Mouse (Mus musculus) myocyte (in vitro differentiated cells): ENCODE results near the gene Baz2b. TPM values are rescaled to one million over a fixed set of nuclear protein-coding genes. Genes with fewer than 3 reads are reported as not detected.

ENCODE experiments used
- H3K27me3 ChIP-seq: one replicate; pipeline ENCODE4 v1.6.1; 2011; ENCODE audit not compliant: control insufficient read depth, insufficient read depth, insufficient read length
- H3K36me3 ChIP-seq: one replicate; pipeline ENCODE4 v1.6.1; 2011; ENCODE audit not compliant: control insufficient read depth, insufficient read depth
- H3K4me2 ChIP-seq: one replicate; pipeline ENCODE4 v1.6.1; 2011; ENCODE audit warnings: low read depth, control low read depth
- H3K4me3 ChIP-seq: one replicate; pipeline ENCODE4 v1.5.1; 2011; ENCODE audit warnings: mild to moderate bottlenecking, control low read depth, moderate library complexity
- H3K79me2 ChIP-seq: one replicate; pipeline ENCODE4 v1.6.1; 2011; ENCODE audit not compliant: control insufficient read depth, insufficient read depth
- H3ac ChIP-seq: one replicate; pipeline ENCODE4 v1.6.1; 2011; ENCODE audit not compliant: control insufficient read depth, insufficient read length
- CEBPB ChIP-seq: IDR thresholded peaks from 2 replicates; pipeline ENCODE4 v1.6.1; 2011; ENCODE audit warnings: mild to moderate bottlenecking, moderate library complexity; ENCODE audit not compliant: poor library complexity, insufficient read depth, severe bottlenecking
- E2F4 ChIP-seq: IDR thresholded peaks from one replicate; pipeline ENCODE4 v1.6.1; 2011; ENCODE audit warnings: mild to moderate bottlenecking, control low read depth, moderate library complexity; ENCODE audit not compliant: insufficient read depth
- MAX ChIP-seq: IDR thresholded peaks from one replicate; pipeline ENCODE4 v1.6.1; 2011; ENCODE audit warnings: low read depth, mild to moderate bottlenecking, control low read depth
- MYOD1 ChIP-seq, 3 experiments: IDR thresholded peaks; one replicate each; pipeline ENCODE4 v1.6.1; 2011; ENCODE audit warnings: control low read depth in 2 of 3, low read depth in 2 of 3, mild to moderate bottlenecking in 2 of 3, moderate library complexity in 1 of 3; ENCODE audit not compliant: insufficient read length in 2 of 3, control insufficient read depth in 1 of 3
- MYOG ChIP-seq, 3 experiments: IDR thresholded peaks; one replicate each; pipeline ENCODE4 v1.6.1; 2011; ENCODE audit warnings: control low read depth in 2 of 3, low read depth in 2 of 3, mild to moderate bottlenecking in 2 of 3; ENCODE audit not compliant: insufficient read length in 2 of 3, control insufficient read depth in 1 of 3, insufficient read depth in 1 of 3
- POLR2A ChIP-seq: IDR thresholded peaks from one replicate; pipeline ENCODE4 v1.6.1; 2011; ENCODE audit warnings: low read depth, mild to moderate bottlenecking, control low read depth, moderate library complexity; ENCODE audit not compliant: insufficient read length
- POLR2AphosphoS2 ChIP-seq: IDR thresholded peaks from one replicate; pipeline ENCODE4 v1.6.1; 2011; ENCODE audit warnings: low read depth, control low read depth; ENCODE audit not compliant: insufficient read length
- REST ChIP-seq: IDR thresholded peaks from one replicate; pipeline ENCODE4 v1.6.1; 2011; ENCODE audit warnings: mild to moderate bottlenecking, control low read depth, moderate library complexity; ENCODE audit not compliant: insufficient read depth, insufficient read length
- SRF ChIP-seq: IDR thresholded peaks from one replicate; pipeline ENCODE4 v1.6.1; 2011; ENCODE audit warnings: low read depth; ENCODE audit not compliant: control insufficient read depth, insufficient read length
- TCF12 ChIP-seq: IDR thresholded peaks from one replicate; pipeline ENCODE4 v1.6.1; 2011; ENCODE audit warnings: mild to moderate bottlenecking, control low read depth; ENCODE audit not compliant: poor library complexity, insufficient read depth, severe bottlenecking
- TCF3 ChIP-seq: IDR thresholded peaks from one replicate; pipeline ENCODE4 v1.6.1; 2011; ENCODE audit warnings: low read depth, control low read depth; ENCODE audit not compliant: insufficient read length
- USF1 ChIP-seq: IDR thresholded peaks from one replicate; pipeline ENCODE4 v1.6.1; 2011; ENCODE audit warnings: low read depth, mild to moderate bottlenecking, control low read depth, moderate library complexity
- polyA plus RNA-seq: library from polyadenylated mRNA; unstranded; fragments of >200 nt; fragmentation: generic; extraction: Trizol; gene quantifications from one replicate; pipeline ENCODE4 v1.2.1, GENCODE M21; 2012; ENCODE audit warnings: missing spikeins

The Baz2b gene
- polyA plus RNA-seq, 1 experiment = 11.8 TPM

- Histone ChIP-seq H3K4me2 (no peak overlapping the region), H3K27me3 (no peaks in the 10 kb centered on the region), H3K36me3 (no peaks in the 10 kb centered on the region), H3K79me2 (no peaks in the 10 kb centered on the region), H3ac (no peak overlapping the region), H3K4me3 (no peak overlapping the region)
- TF ChIP-seq TCF3 = no peak
- no peak for TF ChIP-seq POLR2A
- TF ChIP-seq SRF = no peak
- no peak for TF ChIP-seq MAX
- TF ChIP-seq POLR2AphosphoS2 = no peak
- TF ChIP-seq E2F4 = no peak
- no peak for TF ChIP-seq USF1
- TF ChIP-seq MYOD1 (IDR thresholded peaks at IDR 0.05; ENCODE audit: control insufficient read depth in 1 of 3, insufficient read length in 2 of 3, low read depth in 2 of 3) = no peak
- TF ChIP-seq CEBPB = no peak
- TF ChIP-seq REST = no peak
- no peak for TF ChIP-seq TCF12
- no peak for TF ChIP-seq MYOG (IDR thresholded peaks at IDR 0.05; ENCODE audit: control insufficient read depth in 1 of 3, insufficient read depth in 1 of 3, insufficient read length in 2 of 3, low read depth in 2 of 3)
Observed at GRCm38 (mm10) chr2:60037011-60037551, 172.6 kb downstream of the Baz2b start.

- Histone ChIP-seq H3K4me3 (no peak overlapping the region), H3ac (no peak overlapping the region), H3K79me2 (no peaks in the 10 kb centered on the region), H3K36me3 (no peaks in the 10 kb centered on the region), H3K27me3 (no peaks in the 10 kb centered on the region), H3K4me2 (no peak overlapping the region)
- no peak for TF ChIP-seq CEBPB
Observed at GRCm38 (mm10) chr2:60036361-60036760, 173.3 kb downstream of the Baz2b start.

- no peaks in the 10 kb centered on the region for H3K36me3 ChIP-seq
- no peaks in the 10 kb centered on the region for H3K79me2 ChIP-seq
- H3K4me3 ChIP-seq = no peak overlapping the region
- no peak for TF ChIP-seq TCF12
- no peak for TF ChIP-seq MYOG (IDR thresholded peaks at IDR 0.05; ENCODE audit: control insufficient read depth in 1 of 3, insufficient read depth in 1 of 3, insufficient read length in 2 of 3, low read depth in 2 of 3)
- TF ChIP-seq MAX = no peak
- TF ChIP-seq E2F4 = no peak
- TF ChIP-seq USF1 = no peak
- no peak for TF ChIP-seq SRF
- TF ChIP-seq CEBPB = no peak
- no peaks in the 10 kb centered on the region for H3K27me3 ChIP-seq
- H3K4me2 ChIP-seq = no peak overlapping the region
- no peak overlapping the region for H3ac ChIP-seq
Observed at GRCm38 (mm10) chr2:60030991-60031390, 178.6 kb downstream of the Baz2b start.

GRCm38 (mm10) chr2:60029020-60029419 lies 180.6 kb downstream of the Baz2b start:
- no peak overlapping the region for H3ac ChIP-seq
- H3K79me2 ChIP-seq = no peaks in the 10 kb centered on the region
- no peaks in the 10 kb centered on the region for H3K36me3 ChIP-seq
- TF ChIP-seq E2F4 (no peak), MAX (no peak), USF1 (no peak), TCF3 (no peak), SRF (no peak), POLR2AphosphoS2 (no peak), CEBPB (no peak), TCF12 (no peak), MYOG (IDR thresholded peaks at IDR 0.05; ENCODE audit: control insufficient read depth in 1 of 3, insufficient read depth in 1 of 3, insufficient read length in 2 of 3, low read depth in 2 of 3) (no peak), POLR2A (no peak), MYOD1 (IDR thresholded peaks at IDR 0.05; ENCODE audit: control insufficient read depth in 1 of 3, insufficient read length in 2 of 3, low read depth in 2 of 3) (no peak), REST (no peak)
- H3K4me3 ChIP-seq = no peak overlapping the region
- no peak overlapping the region for H3K4me2 ChIP-seq
- H3K27me3 ChIP-seq = no peaks in the 10 kb centered on the region

- no peaks in the 10 kb centered on the region for H3K27me3 ChIP-seq
- TF ChIP-seq CEBPB = no peak
- no peak for TF ChIP-seq POLR2AphosphoS2
- TF ChIP-seq SRF = no peak
- TF ChIP-seq REST = no peak
- no peak for TF ChIP-seq POLR2A
- TF ChIP-seq TCF3 = no peak
- no peak for TF ChIP-seq MAX
- TF ChIP-seq MYOD1 (IDR thresholded peaks at IDR 0.05; ENCODE audit: control insufficient read depth in 1 of 3, insufficient read length in 2 of 3, low read depth in 2 of 3) = no peak
- no peaks in the 10 kb centered on the region for H3K79me2 ChIP-seq
Observed at GRCm38 (mm10) chr2:60027166-60027565, 182.5 kb downstream of the Baz2b start.

More at GRCm38 (mm10) chr2:60027166-60027565, 182.5 kb downstream of the Baz2b start:
- Histone ChIP-seq H3K4me3 (no peak overlapping the region), H3K36me3 (no peaks in the 10 kb centered on the region), H3ac (no peak overlapping the region), H3K4me2 (no peak overlapping the region)
